Mouse (Mus musculus): Measurements from ENCODE around the gene Hmgn1. TPM values are rescaled to one million over a fixed set of nuclear protein-coding genes. Genes with fewer than 3 reads are reported as not detected.

Hmgn1 gene
- total RNA-seq, 2 experiments from 2014 or later, result 57.4 to 57.8 TPM

GRCm38 (mm10) chr16:96083179-96083646 is 44.3 kb downstream of the Hmgn1 start:
- intact Hi-C loops (cut with DNase I), result no loop called here
- DNase-seq (ENCODE audit: extremely low spot score in 1 of 2, low spot score in 2 of 2), result peak in 1 of 2 experiments; percentile 53

DNA sequence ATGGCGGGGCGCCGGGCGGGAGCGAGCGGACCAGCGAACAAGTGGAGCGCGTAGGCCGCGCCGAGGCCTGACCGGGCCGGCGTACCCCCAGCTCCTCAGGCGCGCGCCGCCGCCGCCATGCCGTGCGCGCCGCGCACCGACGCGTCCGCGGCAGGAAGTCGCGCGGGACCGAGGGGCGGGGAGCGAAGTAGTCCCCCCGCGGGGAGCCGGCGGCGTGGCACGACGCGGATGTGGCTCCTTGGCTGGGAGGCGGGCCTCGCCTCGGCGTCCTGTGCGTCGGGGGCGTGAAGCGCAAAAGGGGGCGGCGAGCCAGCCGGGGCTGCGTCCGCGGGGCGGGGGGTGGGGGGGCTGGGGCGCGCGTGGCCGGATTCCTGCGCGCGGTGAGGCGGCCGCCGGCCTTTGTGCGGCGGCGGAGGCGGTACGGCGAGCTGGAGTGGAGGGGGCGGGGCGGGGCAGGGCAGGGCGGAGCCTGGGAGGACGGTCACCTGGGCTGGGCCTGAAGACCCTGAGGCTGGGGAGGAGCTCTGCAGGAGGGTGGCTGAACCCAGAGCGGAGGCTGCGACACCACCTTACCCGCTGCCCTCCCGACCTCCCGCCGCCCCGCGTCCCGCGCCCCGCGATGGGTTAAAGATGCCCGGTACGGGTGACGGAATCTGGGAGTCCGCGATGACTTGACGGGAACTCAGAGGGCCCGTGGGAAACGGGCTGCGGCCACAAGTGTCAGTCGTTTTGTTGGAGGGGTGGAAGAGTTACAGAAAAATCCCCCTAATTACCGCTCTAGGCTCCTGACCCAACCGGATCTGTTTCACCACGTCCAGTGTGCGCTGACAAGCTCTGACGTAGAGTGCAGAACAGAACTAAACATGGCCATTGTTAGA is 45.0 kb downstream of the Hmgn1 start, which contains the start of gene Brwd1:
Brwd1 (minus strand) TSS at position 226 of the 878 bp plus-strand sequence.
- intact Hi-C loops (cut with DNase I), result no loop called here

GRCm38 (mm10) chr16:96081742-96082241 is 45.7 kb downstream of the Hmgn1 start:
- intact Hi-C loops (cut with DNase I), result no loop called here
- peak; percentile 46 to 81 for DNase-seq (ENCODE audit: extremely low spot score in 1 of 2, low spot score in 2 of 2)

More for the DNA sequence above, 45.0 kb downstream of the Hmgn1 start, which contains the start of gene Brwd1:
- DNase-seq (ENCODE audit: extremely low spot score in 1 of 2, low spot score in 2 of 2), result peak; percentile 87 to 98

DNA sequence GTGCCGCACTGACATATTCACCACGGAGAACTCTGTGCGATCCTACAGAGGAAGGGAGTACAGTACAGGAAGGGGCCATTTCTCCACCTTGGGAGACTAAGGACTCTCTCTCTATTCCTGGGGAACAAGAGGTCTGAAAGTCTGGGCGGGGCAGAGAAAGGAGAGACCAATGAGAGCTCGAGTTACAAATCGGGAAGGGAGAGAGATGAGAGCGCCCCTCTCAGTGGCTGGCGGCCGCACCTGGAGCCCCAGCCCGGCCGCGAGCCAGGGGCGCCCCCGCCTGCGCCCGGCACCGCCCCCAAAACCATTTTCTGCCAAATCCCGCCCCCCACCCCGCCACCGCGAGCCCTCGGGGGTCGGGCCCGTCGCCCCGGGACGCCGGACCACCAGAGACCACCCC is 46.2 kb downstream of the Hmgn1 start:
- intact Hi-C loops (cut with DNase I), result no loop called here
- peak; percentile 88 to 89 for DNase-seq (ENCODE audit: extremely low spot score in 1 of 2, low spot score in 2 of 2)

- intact Hi-C loops (cut with DNase I), result no loop called here
- no peak for DNase-seq (ENCODE audit: extremely low spot score in 1 of 2, low spot score in 2 of 2)
These were observed 47.0 kb downstream of the Hmgn1 start for GRCm38 (mm10) chr16:96080524-96080923.

Other genes with a start within 250 kb of the Hmgn1 start
- gene Psmg1, start 136.8 kb downstream of the Hmgn1 start, total RNA-seq (2021), result 10 to 100 TPM; 19.1 to 20.2 TPM
- gene Brwd1, start 45.2 kb downstream of the Hmgn1 start, total RNA-seq (2021), result 100 to 1,000 TPM; 106 to 121 TPM
- gene Wrb, start 17.7 kb upstream of the Hmgn1 start, total RNA-seq (2021), result 10 to 100 TPM; 75.2 to 84.1 TPM
- 1 to 10 TPM in 1 of 2 experiments, under 1 TPM in 1; 0.89 to 1.5 TPM for gene Lca5l, start 64.5 kb upstream of the Hmgn1 start, total RNA-seq (2021)
- 1 to 10 TPM; 2.0 to 2.1 TPM for gene Sh3bgr, start 72.7 kb upstream of the Hmgn1 start, total RNA-seq (2021)
- gene B3galt5, start 108.1 kb upstream of the Hmgn1 start, total RNA-seq (2021), result 1 to 10 TPM; 5.1 to 7.5 TPM